Mouse (Mus musculus) MEL (cell line): ENCODE results near the gene Pitpnc1.

Source experiments
- CTCF ChIP-seq, 3 experiments: IDR thresholded peaks in 2 of 3; conservative IDR thresholded peaks in 1 of 3; 2 replicates each; pipeline ENCODE4 v1.5.1; 2011 to 2012; ENCODE audit warnings: low read length in 3 of 3, low read depth in 2 of 3, mild to moderate bottlenecking in 2 of 3, improper control_type of control experiment in 1 of 3, inconsistent platforms in 1 of 3, mixed read lengths in 1 of 3, moderate library complexity in 1 of 3; ENCODE audit not compliant: control insufficient read depth in 1 of 3, insufficient read depth in 1 of 3, poor library complexity in 1 of 3, severe bottlenecking in 1 of 3
- ELF1 ChIP-seq: IDR thresholded peaks from 2 replicates; pipeline ENCODE4 v1.6.1; 2014; ENCODE audit warnings: low read depth, mild to moderate bottlenecking, inconsistent platforms, low read length, improper control_type of control experiment, moderate library complexity
- EP300 ChIP-seq, 2 experiments: IDR thresholded peaks; 2 replicates each; pipeline ENCODE4 v1.6.1; 2011; ENCODE audit warnings: improper control_type of control experiment in 2 of 2, low read length in 2 of 2, low read depth in 1 of 2, mild to moderate bottlenecking in 1 of 2
- GATA1 ChIP-seq: IDR thresholded peaks from 2 replicates; pipeline ENCODE4 v1.6.1; 2011; ENCODE audit warnings: low read depth, low read length, improper control_type of control experiment
- POLR2A ChIP-seq, 2 experiments: IDR thresholded peaks; 2 replicates each; pipeline ENCODE4 v1.6.1; 2011 to 2012; ENCODE audit warnings: low read length in 2 of 2, mild to moderate bottlenecking in 2 of 2, control low read depth in 1 of 2, improper control_type of control experiment in 1 of 2, low read depth in 1 of 2, moderate library complexity in 1 of 2; ENCODE audit not compliant: control insufficient read depth in 1 of 2, insufficient read depth in 1 of 2, poor library complexity in 1 of 2
- POLR2AphosphoS2 ChIP-seq: IDR thresholded peaks from 2 replicates; pipeline ENCODE4 v1.6.1; 2011; ENCODE audit warnings: low read length, improper control_type of control experiment
- SMC3 ChIP-seq: IDR thresholded peaks from 2 replicates; pipeline ENCODE4 v1.6.1; 2011; ENCODE audit warnings: low read depth, low read length, improper control_type of control experiment
- UBTF ChIP-seq: IDR thresholded peaks from 2 replicates; pipeline ENCODE4 v1.6.1; 2012; ENCODE audit warnings: low read depth, mild to moderate bottlenecking, inconsistent platforms, low read length, improper control_type of control experiment, moderate library complexity, borderline replicate concordance; ENCODE audit not compliant: insufficient read depth
- USF1 ChIP-seq: IDR thresholded peaks from 2 replicates; pipeline ENCODE4 v1.6.1; 2014; ENCODE audit warnings: low read depth, mild to moderate bottlenecking, inconsistent platforms, low read length, improper control_type of control experiment, moderate library complexity
- ZKSCAN1 ChIP-seq: IDR thresholded peaks from 2 replicates; pipeline ENCODE4 v1.6.1; 2012; ENCODE audit warnings: low read depth, mild to moderate bottlenecking, inconsistent platforms, low read length, improper control_type of control experiment, moderate library complexity
- ZMIZ1 ChIP-seq: IDR thresholded peaks from 2 replicates; pipeline ENCODE4 v1.6.1; 2012; ENCODE audit warnings: low read depth, mild to moderate bottlenecking, inconsistent platforms, low read length, improper control_type of control experiment, moderate library complexity

DNA sequence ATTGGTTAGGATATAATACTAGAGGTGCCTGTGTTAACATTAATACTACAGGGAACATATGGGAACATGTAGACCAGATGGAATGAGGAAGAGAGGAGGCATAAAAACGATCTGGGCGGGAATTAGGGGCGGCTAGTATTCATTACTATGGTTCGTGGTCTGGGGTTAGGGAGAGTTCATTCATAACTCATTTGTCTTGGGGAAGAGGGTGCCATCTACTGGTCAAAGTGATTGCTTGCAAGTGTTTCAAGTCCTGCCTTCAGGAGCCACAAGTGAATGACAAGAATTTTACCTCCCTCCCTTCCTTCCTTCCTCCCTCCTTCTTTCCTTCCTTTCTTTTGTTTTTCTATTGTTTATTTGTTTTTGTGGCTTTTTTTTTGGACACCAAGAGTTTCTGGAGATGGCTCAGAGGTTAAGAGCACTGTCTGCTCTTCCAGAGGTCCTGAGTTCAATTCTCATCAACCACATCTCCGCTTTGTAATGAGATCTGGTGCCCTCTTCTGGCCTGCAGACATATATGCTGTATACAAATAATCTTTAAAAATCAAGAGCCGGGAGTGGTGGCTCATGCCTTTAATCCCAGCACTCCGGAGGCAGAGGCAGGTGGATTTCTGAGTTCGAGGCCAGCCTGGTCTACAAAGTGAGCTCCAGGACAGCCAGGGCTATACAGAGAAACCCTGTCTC is 2.8 kb upstream of the Pitpnc1 start:
- TF ChIP-seq CTCF (IDR thresholded peaks at IDR 0.05 in 2 of 3, conservative IDR thresholded peaks at IDR 0.05 in 1 of 3; ENCODE audit: control insufficient read depth in 1 of 3, insufficient read depth in 1 of 3, low read depth in 2 of 3, low read length in 3 of 3, poor library complexity in 1 of 3, severe bottlenecking in 1 of 3), result peak; percentile 71 to 92 (median 72)
- no peak for TF ChIP-seq ZMIZ1
- TF ChIP-seq POLR2AphosphoS2, result no peak
- no peak for TF ChIP-seq POLR2A (IDR thresholded peaks at IDR 0.05; ENCODE audit: control insufficient read depth in 1 of 2, insufficient read depth in 1 of 2, low read depth in 1 of 2, low read length in 2 of 2, poor library complexity in 1 of 2)
- no peak for TF ChIP-seq UBTF
- TF ChIP-seq GATA1, result no peak
- no peak for TF ChIP-seq EP300 (IDR thresholded peaks at IDR 0.05; ENCODE audit: low read depth in 1 of 2, low read length in 2 of 2)
- no peak for TF ChIP-seq ELF1
- TF ChIP-seq ZKSCAN1, result no peak
- no peak for TF ChIP-seq USF1
- peak; percentile 89 for TF ChIP-seq SMC3
